Mouse (Mus musculus) layer of hippocampus, adult 9-10 months (tissue): ENCODE data around the gene Mbd3l2.
"Not testable (repeated sequence)": the region's sequence is repeated elsewhere in the genome, so short reads cannot be mapped to it uniquely, and the experiment has no call there.

Source experiments
- DNase-seq: peaks from one replicate; pipeline ENCODE4 v3.0.0; 2022; ENCODE audit warnings: low spot score

The Mbd3l2 gene

GRCm38 (mm10) chr9:18430354-18430753, at the start of gene Mbd3l2:
Gene Mbd3l2 (plus strand): TSS chr9:18430654.
- DNase-seq = no peak

DNA sequence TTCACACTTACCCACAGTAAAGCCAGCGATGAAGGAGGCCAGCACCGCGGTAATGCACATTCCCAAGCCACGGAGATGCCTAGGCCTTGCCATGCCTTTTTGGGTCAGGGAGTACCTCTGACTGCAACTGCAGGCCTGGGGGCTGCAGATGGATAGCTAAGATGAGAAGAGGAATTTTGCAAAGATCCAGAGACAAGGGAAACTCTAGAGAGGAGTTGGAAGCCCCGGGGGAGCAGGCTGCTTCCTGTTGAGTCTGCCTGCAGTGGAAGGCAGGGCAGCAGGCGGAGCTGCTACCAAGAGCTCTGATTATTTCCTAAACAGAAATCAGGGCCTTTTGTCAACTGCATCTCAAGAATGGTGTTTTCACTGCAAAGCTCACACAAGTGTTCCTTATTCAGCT, 44.7 kb upstream of the Mbd3l2 start:
- DNase-seq = no peak

DNA sequence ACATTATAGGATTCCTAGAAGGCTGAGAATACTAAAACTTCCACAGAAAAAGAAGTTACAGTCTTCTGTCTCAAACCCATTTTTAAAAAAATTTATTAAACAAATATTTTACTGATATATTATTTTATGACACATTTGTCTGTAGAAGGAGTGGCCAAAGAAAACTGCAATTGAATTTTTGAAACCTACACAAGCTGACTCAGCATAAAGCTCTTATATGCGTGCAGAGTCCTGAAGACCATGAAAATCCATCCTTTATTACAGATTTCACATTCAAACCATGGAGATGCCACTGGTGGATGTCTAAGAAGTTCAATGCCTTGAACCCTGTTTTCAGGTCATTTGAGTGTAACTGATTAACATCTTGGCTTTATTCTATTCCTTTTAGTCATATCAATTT, 30.8 kb upstream of the Mbd3l2 start:
- no peak for DNase-seq

- not testable (repeated sequence) for DNase-seq
These were observed 27.6 kb upstream of the Mbd3l2 start, which contains the start of gene Naalad2 for GRCm38 (mm10) chr9:18402895-18403294. Gene Naalad2 (minus strand): TSS chr9:18402995.

DNA sequence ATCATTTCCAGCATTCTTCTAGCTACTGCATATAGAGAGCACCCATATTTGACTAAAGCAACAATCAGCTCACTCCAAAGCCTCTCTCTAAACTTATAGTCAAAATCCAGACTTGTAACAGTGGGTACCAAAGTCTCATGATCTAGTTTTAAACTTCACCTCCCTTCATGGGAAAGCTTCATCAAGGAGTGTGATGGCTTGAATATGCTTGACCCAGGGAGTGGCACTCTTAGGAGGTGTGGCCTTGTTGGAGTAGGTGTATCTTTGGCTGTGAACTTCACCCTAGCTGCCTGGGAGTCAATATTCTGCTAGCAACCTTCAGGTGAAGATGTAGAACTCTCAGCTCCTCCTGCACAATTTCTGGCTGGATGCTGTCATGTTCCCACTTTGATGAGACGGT, 26.3 kb upstream of the Mbd3l2 start, which contains the start of gene Ubtfl1:
Gene Ubtfl1 (plus strand): TSS at position 301 of the 400 bp plus-strand sequence.
- no peak for DNase-seq

- DNase-seq = not testable (repeated sequence)
These were observed 18.1 kb upstream of the Mbd3l2 start for GRCm38 (mm10) chr9:18412371-18412770.

DNA sequence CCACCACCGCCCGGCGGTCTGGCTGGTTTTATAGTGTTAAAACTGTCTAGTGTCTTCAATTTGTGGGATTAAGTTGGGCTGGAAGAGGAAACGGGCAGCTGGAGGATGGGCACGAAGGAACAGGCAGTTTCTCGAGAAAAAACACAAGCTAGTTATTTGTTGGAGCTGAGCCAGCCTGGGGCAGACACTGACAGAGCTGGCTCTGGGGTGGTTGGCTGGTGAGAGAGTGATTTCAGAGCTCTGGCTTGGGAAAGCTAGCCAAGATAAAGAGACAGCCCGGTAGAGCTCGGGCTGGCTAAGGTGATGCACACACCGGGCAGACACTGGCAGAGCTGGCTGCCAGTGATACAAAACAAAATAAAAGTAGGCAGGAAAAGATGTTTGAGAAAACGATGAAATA, 1.2 kb downstream of the Mbd3l2 start:
- DNase-seq = no peak

GRCm38 (mm10) chr9:18456520-18456919, 26.1 kb downstream of the Mbd3l2 start:
- DNase-seq = no peak

DNA sequence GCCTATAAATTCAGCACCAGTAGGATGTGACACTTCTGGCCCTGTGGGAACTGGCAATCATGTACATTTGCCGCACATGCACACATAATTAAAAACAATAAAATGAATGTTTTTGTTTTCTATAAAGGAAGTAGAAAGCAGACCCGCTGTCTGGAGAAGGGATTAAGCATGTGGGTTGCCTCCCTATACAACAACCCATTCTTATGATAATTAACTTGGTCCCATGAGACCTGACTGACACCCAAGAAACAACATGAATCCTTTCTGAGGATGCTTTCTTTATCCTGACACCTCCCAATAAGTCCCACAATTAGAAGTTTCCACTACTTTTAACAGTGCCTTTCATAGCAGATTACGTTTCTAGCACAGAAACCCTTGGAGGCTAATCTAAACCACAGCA, 36.9 kb downstream of the Mbd3l2 start:
- no peak for DNase-seq

- DNase-seq = no peak
These were observed 37.6 kb downstream of the Mbd3l2 start for GRCm38 (mm10) chr9:18468005-18468404.

GRCm38 (mm10) chr9:18473324-18474128, 43.1 kb downstream of the Mbd3l2 start:
- DNase-seq = peak; percentile 22

- DNase-seq = no peak
These were observed 47.7 kb downstream of the Mbd3l2 start, which contains the start of the genes Zfp558 and Mbd3l1 for GRCm38 (mm10) chr9:18478168-18478567. Gene Zfp558 (minus strand): TSS chr9:18478268. Gene Mbd3l1 (plus strand): TSS chr9:18478359.
